Mouse (Mus musculus): ENCODE data around the gene Gm21954. TPM values are rescaled to one million over a fixed set of nuclear protein-coding genes. Genes with fewer than 3 reads are reported as not detected.

Gene Gm21954
- polyA plus RNA-seq, 1 experiment = not detected

DNA sequence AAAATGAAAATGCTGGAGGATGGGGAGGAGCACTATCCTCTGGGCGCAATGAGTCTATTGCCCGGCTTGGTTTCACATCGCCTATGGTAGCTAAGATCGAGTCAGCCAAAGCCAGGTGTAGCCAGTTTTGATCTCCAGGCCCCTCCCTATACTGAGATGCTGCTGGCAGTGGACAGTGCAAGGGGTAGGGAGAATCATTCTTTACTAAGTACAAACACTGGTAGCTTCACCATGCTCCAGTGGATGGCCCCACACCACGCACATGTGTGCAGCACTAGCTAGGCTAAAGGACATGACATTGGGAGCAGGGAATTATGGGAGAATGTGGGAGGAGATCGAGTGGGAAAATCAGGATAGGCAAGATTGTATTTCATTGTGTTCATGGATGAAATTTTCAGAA, 53.2 kb downstream of the Gm21954 start:
- Histone ChIP-seq H3K4me3 (no peak overlapping the region), H3K27me3 (ENCODE audit: control insufficient read depth, insufficient read depth, insufficient read length) (no peaks in the 10 kb centered on the region), H3ac (ENCODE audit: control insufficient read depth, insufficient read length) (no peak overlapping the region), H3K79me2 (ENCODE audit: control insufficient read depth, insufficient read depth) (no peaks in the 10 kb centered on the region), H3K4me2 (ENCODE audit: low read depth) (peak overlapping the region; percentile 29), H3K36me3 (ENCODE audit: control insufficient read depth, insufficient read depth) (no peaks in the 10 kb centered on the region)
- TF ChIP-seq TCF3 (IDR thresholded peaks at IDR 0.05; ENCODE audit: insufficient read length, low read depth) (no peak), E2F4 (IDR thresholded peaks at IDR 0.05; ENCODE audit: insufficient read depth) (no peak)

DNA sequence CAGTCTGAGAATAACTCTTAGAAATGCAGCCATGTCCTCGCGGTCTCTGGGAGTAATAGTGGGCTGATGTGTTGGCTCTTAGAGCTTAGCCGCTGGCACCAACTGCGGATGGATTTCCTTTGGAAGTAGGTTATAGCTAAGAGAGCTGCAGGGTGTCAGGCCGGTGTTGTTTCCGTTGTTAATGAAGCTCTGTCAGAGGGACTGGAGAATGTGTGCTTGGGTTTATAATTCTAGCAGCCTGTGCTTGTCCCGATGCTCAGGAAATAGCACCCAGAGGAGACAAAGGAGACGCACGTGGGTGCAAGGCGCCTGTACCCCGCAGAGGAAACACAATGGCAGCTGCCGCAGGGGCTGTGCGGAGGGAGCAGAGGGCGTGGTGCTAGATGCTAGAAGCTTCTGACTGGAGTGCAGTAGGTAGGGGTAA, 56.5 kb downstream of the Gm21954 start:
- no peak overlapping the region for H3K4me2 ChIP-seq (ENCODE audit: low read depth)
- no peak overlapping the region for H3ac ChIP-seq (ENCODE audit: control insufficient read depth, insufficient read length)
- H3K27me3 ChIP-seq (ENCODE audit: control insufficient read depth, insufficient read depth, insufficient read length) = no peaks in the 10 kb centered on the region
- H3K36me3 ChIP-seq (ENCODE audit: control insufficient read depth, insufficient read depth) = no peaks in the 10 kb centered on the region
- H3K79me2 ChIP-seq (ENCODE audit: control insufficient read depth, insufficient read depth) = no peaks in the 10 kb centered on the region
- no peak overlapping the region for H3K4me3 ChIP-seq
- no peak for TF ChIP-seq MYOG (IDR thresholded peaks at IDR 0.05; ENCODE audit: control insufficient read depth in 1 of 3, insufficient read depth in 1 of 3, insufficient read length in 2 of 3, low read depth in 2 of 3)
- TF ChIP-seq CEBPB (IDR thresholded peaks at IDR 0.05; ENCODE audit: insufficient read depth, poor library complexity, severe bottlenecking) = no peak
- TF ChIP-seq POLR2AphosphoS2 (IDR thresholded peaks at IDR 0.05; ENCODE audit: insufficient read length, low read depth) = no peak
- no peak for TF ChIP-seq POLR2A (IDR thresholded peaks at IDR 0.05; ENCODE audit: insufficient read length, low read depth)
- no peak for TF ChIP-seq MAX (IDR thresholded peaks at IDR 0.05; ENCODE audit: low read depth)
- no peak for TF ChIP-seq SRF (IDR thresholded peaks at IDR 0.05; ENCODE audit: control insufficient read depth, insufficient read length, low read depth)
- no peak for TF ChIP-seq REST (IDR thresholded peaks at IDR 0.05; ENCODE audit: insufficient read depth, insufficient read length)
- TF ChIP-seq MYOD1 (IDR thresholded peaks at IDR 0.05; ENCODE audit: control insufficient read depth in 1 of 3, insufficient read length in 2 of 3, low read depth in 2 of 3) = no peak
- TF ChIP-seq TCF12 (IDR thresholded peaks at IDR 0.05; ENCODE audit: insufficient read depth, poor library complexity, severe bottlenecking) = no peak
- TF ChIP-seq TCF3 (IDR thresholded peaks at IDR 0.05; ENCODE audit: insufficient read length, low read depth) = no peak
- TF ChIP-seq USF1 (IDR thresholded peaks at IDR 0.05; ENCODE audit: low read depth) = no peak
- no peak for TF ChIP-seq E2F4 (IDR thresholded peaks at IDR 0.05; ENCODE audit: insufficient read depth)

Other genes with a start within 250 kb of the Gm21954 start
- 70.4 TPM for gene Dclk1, start 229.8 kb downstream of the Gm21954 start, polyA plus RNA-seq (2012; fragmentation: generic; extraction: Trizol)